Mouse (Mus musculus): ENCODE results near the gene Olfr1410. TPM values are rescaled to one million over a fixed set of nuclear protein-coding genes. Genes with fewer than 3 reads are reported as not detected.

The Olfr1410 gene
- polyA plus RNA-seq, 1 experiment from 2014 or later, result not detected

GRCm38 (mm10) chr1:92613175-92613574 is 7.6 kb downstream of the Olfr1410 start:
- DNase-seq (ENCODE audit: low spot score), result no peak
- no peak overlapping the region for H3K9ac ChIP-seq (ENCODE audit: low read depth, low read length)
- WGBS, result 40% methylated on average over 4 of the region's 4 CpGs
- H3K4me2 ChIP-seq (ENCODE audit: low read length), result no peak overlapping the region
- no peak overlapping the region for H3K27ac ChIP-seq
- no peaks in the 10 kb centered on the region for H3K4me1 ChIP-seq (replicated peaks; ENCODE audit: insufficient read depth, low read length)
- no peak for ATAC-seq (replicated peaks; ENCODE audit: low FRiP score, low read depth)
- no peak overlapping the region for H3K4me3 ChIP-seq (replicated peaks; ENCODE audit: low read depth, low read length)
- TF ChIP-seq CTCF (IDR thresholded peaks at IDR 0.05; ENCODE audit: low read depth), result no peak
- H3K27me3 ChIP-seq (ENCODE audit: insufficient read depth, low read length), result no peaks in the 10 kb centered on the region
- no peaks in the 10 kb centered on the region for H3K9me3 ChIP-seq (replicated peaks; ENCODE audit: low read length)
- H3K36me3 ChIP-seq (ENCODE audit: insufficient read depth, low read length), result no peaks in the 10 kb centered on the region

- H3K4me1 ChIP-seq (replicated peaks; ENCODE audit: insufficient read depth, low read length), result no peaks in the 10 kb centered on the region
- WGBS, result 9% methylated on average over 1 of the region's 1 CpGs
- ATAC-seq (replicated peaks; ENCODE audit: low FRiP score, low read depth) (no peak), DNase-seq (ENCODE audit: low spot score) (peak; percentile 70)
- H3K9ac ChIP-seq (ENCODE audit: low read depth, low read length), result no peak overlapping the region
- no peak overlapping the region for H3K4me2 ChIP-seq (ENCODE audit: low read length)
- peak; percentile 80 for TF ChIP-seq CTCF (IDR thresholded peaks at IDR 0.05; ENCODE audit: low read depth)
- no peaks in the 10 kb centered on the region for H3K27me3 ChIP-seq (ENCODE audit: insufficient read depth, low read length)
- no peaks in the 10 kb centered on the region for H3K9me3 ChIP-seq (replicated peaks; ENCODE audit: low read length)
- H3K27ac ChIP-seq, result no peak overlapping the region
- no peak overlapping the region for H3K4me3 ChIP-seq (replicated peaks; ENCODE audit: low read depth, low read length)
- H3K36me3 ChIP-seq (ENCODE audit: insufficient read depth, low read length), result no peaks in the 10 kb centered on the region
These were observed 8.9 kb downstream of the Olfr1410 start for GRCm38 (mm10) chr1:92614516-92614915.

- H3K4me3 ChIP-seq (replicated peaks; ENCODE audit: low read depth, low read length), result no peak overlapping the region
- no peak for ATAC-seq (replicated peaks; ENCODE audit: low FRiP score, low read depth)
- TF ChIP-seq CTCF (IDR thresholded peaks at IDR 0.05; ENCODE audit: low read depth), result no peak
- 70% methylated on average over 1 of the region's 1 CpGs for WGBS
- no peaks in the 10 kb centered on the region for H3K9me3 ChIP-seq (replicated peaks; ENCODE audit: low read length)
- no peak overlapping the region for H3K9ac ChIP-seq (ENCODE audit: low read depth, low read length)
- no peak for DNase-seq (ENCODE audit: low spot score)
- H3K27ac ChIP-seq, result no peak overlapping the region
- no peak overlapping the region for H3K4me2 ChIP-seq (ENCODE audit: low read length)
- no peaks in the 10 kb centered on the region for H3K27me3 ChIP-seq (ENCODE audit: insufficient read depth, low read length)
- H3K4me1 ChIP-seq (replicated peaks; ENCODE audit: insufficient read depth, low read length), result no peaks in the 10 kb centered on the region
- no peaks in the 10 kb centered on the region for H3K36me3 ChIP-seq (ENCODE audit: insufficient read depth, low read length)
These were observed 10.5 kb downstream of the Olfr1410 start for GRCm38 (mm10) chr1:92616046-92616445.

- WGBS, result 53% methylated on average over 2 of the region's 2 CpGs
- Histone ChIP-seq H3K4me2 (ENCODE audit: low read length) (no peak within 1 kb of the TSS), H3K9ac (ENCODE audit: low read depth, low read length) (no peak within 1 kb of the TSS), H3K36me3 (ENCODE audit: insufficient read depth, low read length) (no peaks in the 10 kb centered on the region), H3K27ac (no peak within 1 kb of the TSS), H3K4me1 (replicated peaks; ENCODE audit: insufficient read depth, low read length) (no peaks in the 10 kb centered on the region), H3K27me3 (ENCODE audit: insufficient read depth, low read length) (no peaks in the 10 kb centered on the region), H3K4me3 (replicated peaks; ENCODE audit: low read depth, low read length) (no peak within 1 kb of the TSS), H3K9me3 (replicated peaks; ENCODE audit: low read length) (no peaks in the 10 kb centered on the region)
- no peak for ATAC-seq (replicated peaks; ENCODE audit: low FRiP score, low read depth)
- DNase-seq (ENCODE audit: low spot score), result no peak
- TF ChIP-seq CTCF (IDR thresholded peaks at IDR 0.05; ENCODE audit: low read depth), result no peak
These were observed 11.9 kb downstream of the Olfr1410 start, which contains the start of gene Olfr12 for GRCm38 (mm10) chr1:92617488-92617887. Olfr12 (plus strand) TSS chr1:92617788.

GRCm38 (mm10) chr1:92618360-92618759 is 12.8 kb downstream of the Olfr1410 start:
- Histone ChIP-seq H3K4me1 (replicated peaks; ENCODE audit: insufficient read depth, low read length) (no peaks in the 10 kb centered on the region), H3K9ac (ENCODE audit: low read depth, low read length) (no peak overlapping the region), H3K36me3 (ENCODE audit: insufficient read depth, low read length) (no peaks in the 10 kb centered on the region), H3K4me3 (replicated peaks; ENCODE audit: low read depth, low read length) (no peak overlapping the region), H3K9me3 (replicated peaks; ENCODE audit: low read length) (no peaks in the 10 kb centered on the region), H3K27me3 (ENCODE audit: insufficient read depth, low read length) (no peaks in the 10 kb centered on the region), H3K27ac (no peak overlapping the region), H3K4me2 (ENCODE audit: low read length) (no peak overlapping the region)
- ATAC-seq (replicated peaks; ENCODE audit: low FRiP score, low read depth) (no peak), DNase-seq (ENCODE audit: low spot score) (no peak)
- WGBS, result 48% methylated on average over 4 of the region's 4 CpGs
- TF ChIP-seq CTCF (IDR thresholded peaks at IDR 0.05; ENCODE audit: low read depth), result no peak

GRCm38 (mm10) chr1:92628227-92628626 is 22.6 kb downstream of the Olfr1410 start:
- H3K27ac ChIP-seq, result no peak overlapping the region
- no peak for TF ChIP-seq CTCF (IDR thresholded peaks at IDR 0.05; ENCODE audit: low read depth)
- no peaks in the 10 kb centered on the region for H3K36me3 ChIP-seq (ENCODE audit: insufficient read depth, low read length)
- H3K27me3 ChIP-seq (ENCODE audit: insufficient read depth, low read length), result no peaks in the 10 kb centered on the region
- H3K4me3 ChIP-seq (replicated peaks; ENCODE audit: low read depth, low read length), result no peak overlapping the region
- H3K4me2 ChIP-seq (ENCODE audit: low read length), result no peak overlapping the region
- 61% methylated on average over 4 of the region's 4 CpGs for WGBS
- DNase-seq (ENCODE audit: low spot score), result peak; percentile 68
- no peak overlapping the region for H3K9ac ChIP-seq (ENCODE audit: low read depth, low read length)
- no peak for ATAC-seq (replicated peaks; ENCODE audit: low FRiP score, low read depth)
- no peaks in the 10 kb centered on the region for H3K4me1 ChIP-seq (replicated peaks; ENCODE audit: insufficient read depth, low read length)
- no peaks in the 10 kb centered on the region for H3K9me3 ChIP-seq (replicated peaks; ENCODE audit: low read length)

- no peak for ATAC-seq (replicated peaks; ENCODE audit: low FRiP score, low read depth)
- Histone ChIP-seq H3K4me2 (ENCODE audit: low read length) (no peak overlapping the region), H3K4me3 (replicated peaks; ENCODE audit: low read depth, low read length) (no peak overlapping the region), H3K27me3 (ENCODE audit: insufficient read depth, low read length) (no peaks in the 10 kb centered on the region), H3K4me1 (replicated peaks; ENCODE audit: insufficient read depth, low read length) (no peaks in the 10 kb centered on the region), H3K9me3 (replicated peaks; ENCODE audit: low read length) (no peaks in the 10 kb centered on the region), H3K27ac (no peak overlapping the region), H3K36me3 (ENCODE audit: insufficient read depth, low read length) (peaks cover 8% of the 10 kb centered on the region), H3K9ac (ENCODE audit: low read depth, low read length) (no peak overlapping the region)
- 83% methylated on average over 5 of the region's 5 CpGs for WGBS
- no peak for TF ChIP-seq CTCF (IDR thresholded peaks at IDR 0.05; ENCODE audit: low read depth)
- DNase-seq (ENCODE audit: low spot score), result no peak
These were observed 26.6 kb downstream of the Olfr1410 start for GRCm38 (mm10) chr1:92632196-92632595.
